Comparison of ENCODE assay signal across 11 mouse cellular contexts in genomic region chr11:70215301-70215700, GRCm38 (mm10). TPM values are rescaled to one million over a fixed set of nuclear protein-coding genes. Genes with fewer than 3 reads are reported as not detected.
DNase-seq lines count a peak whose midpoint lies in the region; ATAC-seq and TF ChIP-seq lines count a peak whose summit lies in the region.
"Had no signal": no experiment of that assay in that cellular context is flagged by ENCODE, and none has a peak within 500 bp of the region (broad histone marks: within the 10 kb centered on the region; RNA-seq: fewer than 3 reads in every experiment).

No protein-coding gene starts in this region.

- peaks cover 39% of the 10 kb centered on the region for H3K4me1 ChIP-seq in forebrain, embryonic 13.5 days

- no peak for TF ChIP-seq CTCF in C2C12 (IDR thresholded peaks at IDR 0.05; ENCODE audit: control insufficient read depth, insufficient read depth, insufficient read length)

- peaks cover 30% of the 10 kb centered on the region for H3K36me3 ChIP-seq in C2C12 (ENCODE audit: control insufficient read depth, insufficient read depth)
- H3K36me3 ChIP-seq in forebrain, embryonic 13.5 days (ENCODE audit: poor library complexity, severe bottlenecking) = peaks cover 14% of the 10 kb centered on the region

- no peak overlapping the region for H3K4me2 ChIP-seq in forebrain, embryonic 13.5 days

- no peak for ATAC-seq in forebrain, embryonic 13.5 days
- ATAC-seq: activated CD4-positive, CD25-positive, alpha-beta regulatory T cell, adult 4 months had no signal

- H3K27me3 ChIP-seq in C2C12 (ENCODE audit: control insufficient read depth, insufficient read depth, insufficient read length) = no peaks in the 10 kb centered on the region
- peaks cover 60% of the 10 kb centered on the region for H3K27me3 ChIP-seq in forebrain, embryonic 13.5 days

- WGBS in forebrain, embryonic 13.5 days = 9% methylated on average over 22 of the region's 22 CpGs

- peak overlapping the region; percentile 59 for H3K4me3 ChIP-seq in C2C12 (ENCODE audit: insufficient read depth, poor library complexity, severe bottlenecking)
- H3K4me3 ChIP-seq in forebrain, embryonic 13.5 days = 0 out of 2 replicates have a peak overlapping the region, but pooled peaks have one; percentile 33
- H3K4me3 ChIP-seq: erythroblast, embryonic 14.5 days had no signal

- H3K27ac ChIP-seq in forebrain, embryonic 13.5 days = no peak overlapping the region
- H3K27ac ChIP-seq: macrophage had no signal

- peaks cover 20% of the 10 kb centered on the region for H3K79me3 ChIP-seq in C2C12 (ENCODE audit: low read depth)

- peak; percentile 19 for DNase-seq in adrenal gland, postnatal 14 days
- DNase-seq in adrenal gland, postnatal 25 days = no peak
- peak; percentile 68 to 84 for DNase-seq in kidney, postnatal 25 days
- no peak for DNase-seq in lung, postnatal 14 days
- no peak for DNase-seq in thymus, postnatal 10 days (ENCODE audit: low spot score in 2 of 2)
- DNase-seq in right cerebral cortex, adult 2 months (ENCODE audit: low spot score in 2 of 2) = no peak

- peak overlapping the region; percentile 75 for H3ac ChIP-seq in C2C12 (ENCODE audit: control insufficient read depth, insufficient read length, low read depth)

- H3K79me2 ChIP-seq in C2C12 (ENCODE audit: control insufficient read depth, insufficient read depth) = peaks cover 71% of the 10 kb centered on the region

- H3K9ac ChIP-seq in forebrain, embryonic 13.5 days = no peak overlapping the region

- no peaks in the 10 kb centered on the region for H3K9me3 ChIP-seq in forebrain, embryonic 13.5 days (replicated peaks)

TF ChIP-seq in C2C12, 6 proteins besides CTCF, POLR2A, EP300 and RAD21:
- TF ChIP-seq FOSL1 (IDR thresholded peaks at IDR 0.05; ENCODE audit: insufficient read depth, low read length, poor library complexity, severe bottlenecking) (no peak), USF1 (IDR thresholded peaks at IDR 0.05; ENCODE audit: low read depth) (no peak), MAX (IDR thresholded peaks at IDR 0.05) (peak; percentile 30)

RNA-seq across cellular contexts. Expression of gene Slc16a11, which starts 2.7 kb away (rescaled TPM):
- total RNA-seq in adrenal gland, postnatal 14 days (2021) = 0.53 and 0.96 TPM in 2 replicates
- 2.4 TPM in 1 of 2 replicates, not detected in the other for total RNA-seq in adrenal gland, postnatal 25 days (2021)
- 145 TPM for polyA plus RNA-seq in C2C12 (2012; fragmentation: generic; extraction: Trizol)
- 1.8 and 2.2 TPM in 2 replicates for polyA plus RNA-seq in forebrain, embryonic 13.5 days (2015; fragmentation: Nextera tagmentation; extraction: Ambion mirVana)
- polyA plus RNA-seq: activated CD4-positive, CD25-positive, alpha-beta regulatory T cell, adult 4 months; erythroblast, embryonic 14.5 days; macrophage had no signal

RNA-seq across cellular contexts. Expression of gene Slc16a13, which starts 5.6 kb away (rescaled TPM):
- 5.3 and 5.6 TPM in 2 replicates for total RNA-seq in adrenal gland, postnatal 14 days (2021)
- total RNA-seq in adrenal gland, postnatal 25 days (2021) = 3.7 and 4.9 TPM in 2 replicates
- polyA plus RNA-seq in C2C12 (2012; fragmentation: generic; extraction: Trizol) = 22.0 TPM
- polyA plus RNA-seq in forebrain, embryonic 13.5 days (2015; fragmentation: Nextera tagmentation; extraction: Ambion mirVana) = 13.4 and 14.8 TPM in 2 replicates

RNA-seq across cellular contexts. Expression of gene Bcl6b, which starts 14.3 kb away (rescaled TPM):
- 27.0 and 28.1 TPM in 2 replicates for total RNA-seq in adrenal gland, postnatal 14 days (2021)
- total RNA-seq in adrenal gland, postnatal 25 days (2021) = 12.2 and 20.5 TPM in 2 replicates
- polyA plus RNA-seq in C2C12 (2012; fragmentation: generic; extraction: Trizol) = 9.3 TPM
- 4.3 and 4.7 TPM in 2 replicates for polyA plus RNA-seq in forebrain, embryonic 13.5 days (2015; fragmentation: Nextera tagmentation; extraction: Ambion mirVana)
- polyA plus RNA-seq: macrophage had no signal

RNA-seq across cellular contexts. Expression of gene 0610010K14Rik, which starts 22.4 kb away (rescaled TPM):
- 55.7 and 62.4 TPM in 2 replicates for total RNA-seq in adrenal gland, postnatal 14 days (2021)
- 45.8 and 59.1 TPM in 2 replicates for total RNA-seq in adrenal gland, postnatal 25 days (2021)
- 91.7 TPM for polyA plus RNA-seq in C2C12 (2012; fragmentation: generic; extraction: Trizol)
- polyA plus RNA-seq in forebrain, embryonic 13.5 days (2015; fragmentation: Nextera tagmentation; extraction: Ambion mirVana) = 226 and 229 TPM in 2 replicates

RNA-seq across cellular contexts. Expression of gene Gm21988, which starts 24.3 kb away (rescaled TPM):
- 3.6 and 5.4 TPM in 2 replicates for total RNA-seq in adrenal gland, postnatal 14 days (2021)
- 7.1 and 7.2 TPM in 2 replicates for total RNA-seq in adrenal gland, postnatal 25 days (2021)
- polyA plus RNA-seq in C2C12 (2012; fragmentation: generic; extraction: Trizol) = 10.8 TPM
- 10.7 and 12.1 TPM in 2 replicates for polyA plus RNA-seq in forebrain, embryonic 13.5 days (2015; fragmentation: Nextera tagmentation; extraction: Ambion mirVana)

Comparison
In these comparisons a context has a peak if more than half of its experiments do, and no peak if none do; other contexts are left out.
1. DNase-seq: peak in adrenal gland, postnatal 14 days (single experiment) and kidney, postnatal 25 days (2 of 2); none in adrenal gland, postnatal 25 days (single experiment), lung, postnatal 14 days (single experiment), thymus, postnatal 10 days (0 of 2) and right cerebral cortex, adult 2 months (0 of 2).